Mouse (Mus musculus): Measurements from ENCODE around the gene Fbxo40. TPM values are rescaled to one million over a fixed set of nuclear protein-coding genes. Genes with fewer than 3 reads are reported as not detected.

Gene Fbxo40
- polyA plus RNA-seq, 1 experiment from 2014 or later: not detected

Other genes with a start within 250 kb of the Fbxo40 start
- 10.7 and 11.8 TPM in 2 replicates for gene Slc15a2, start 205.5 kb downstream of the Fbxo40 start, polyA plus RNA-seq (2015; fragmentation: Nextera tagmentation; extraction: Ambion mirVana)
- 68.8 and 69.8 TPM in 2 replicates for gene Iqcb1, start 162.1 kb downstream of the Fbxo40 start, polyA plus RNA-seq (2015; fragmentation: Nextera tagmentation; extraction: Ambion mirVana)
- gene Eaf2, start 115.5 kb downstream of the Fbxo40 start, polyA plus RNA-seq (2015; fragmentation: Nextera tagmentation; extraction: Ambion mirVana): 0.36 and 0.52 TPM in 2 replicates
- gene Golgb1, start 115.3 kb downstream of the Fbxo40 start, polyA plus RNA-seq (2015; fragmentation: Nextera tagmentation; extraction: Ambion mirVana): 93.7 and 95.3 TPM in 2 replicates
- gene Hcls1, start 55.5 kb downstream of the Fbxo40 start, polyA plus RNA-seq (2015; fragmentation: Nextera tagmentation; extraction: Ambion mirVana): 2.2 and 2.6 TPM in 2 replicates
- 3.1 and 3.3 TPM in 2 replicates for gene Polq, start 21.3 kb upstream of the Fbxo40 start, polyA plus RNA-seq (2015; fragmentation: Nextera tagmentation; extraction: Ambion mirVana)